Comparison of ENCODE assay signal across 22 mouse cellular contexts in the genomic region with DNA sequence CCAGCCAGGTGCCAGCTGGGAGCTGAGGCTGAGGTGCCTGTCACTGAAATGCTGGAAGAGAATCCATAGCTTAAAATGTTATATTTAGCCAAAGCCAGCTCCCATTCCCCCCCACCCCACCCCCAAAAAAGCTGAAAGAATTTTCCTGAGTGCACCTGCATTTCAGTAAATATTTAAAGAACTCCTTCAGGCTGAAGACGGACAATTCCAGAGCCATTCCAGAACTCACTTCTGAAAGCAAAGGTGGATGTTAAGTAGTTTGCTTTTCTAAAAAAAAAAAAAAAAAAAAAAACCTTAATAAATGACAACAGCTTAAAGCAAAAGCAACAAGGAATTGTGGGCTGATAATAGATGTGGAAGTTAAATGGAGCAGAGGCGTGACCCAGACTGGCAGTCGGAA. TPM values are rescaled to one million over a fixed set of nuclear protein-coding genes. Genes with fewer than 3 reads are reported as not detected.
DNase-seq lines count a peak whose midpoint lies in the region; ATAC-seq and TF ChIP-seq lines count a peak whose summit lies in the region.
"Had no signal": no experiment of that assay in that cellular context is flagged by ENCODE, and none has a peak within 500 bp of the region (broad histone marks: within the 10 kb centered on the region; RNA-seq: fewer than 3 reads in every experiment).

No protein-coding gene starts in this region.

- ATAC-seq in lung, embryonic 15.5 days (ENCODE audit: borderline replicate concordance, extremely low read depth, low FRiP score, low TSS enrichment), result peak; percentile 64
- peak; percentile 89 for ATAC-seq in lung, postnatal 0 days
- ATAC-seq: forebrain, embryonic 14.5 days; forebrain, embryonic 16.5 days had no signal

- no peak for DNase-seq in lung, adult 2 months
- DNase-seq in lung, postnatal 0 days (ENCODE audit: low spot score), result peak; percentile 85
- DNase-seq in lung, postnatal 14 days, result no peak
- DNase-seq: adrenal gland, adult 2 months; adrenal gland, postnatal 10 days; adrenal gland, postnatal 25 days; cerebellum, adult 11 months; cerebellum, adult 18-20 months; cerebellum, adult 8-10 months; cerebellum, adult 9-11 months; cerebellum, postnatal 14 days; cerebellum, postnatal 36 days; embryo, embryonic 11 days had no signal

- no peaks in the 10 kb centered on the region; the same call in 1 of the 2 replicates for H3K9me3 ChIP-seq in lung, embryonic 15.5 days
- H3K9me3 ChIP-seq in lung, postnatal 0 days (ENCODE audit: low read length), result no peaks in the 10 kb centered on the region
- H3K9me3 ChIP-seq: embryonic facial prominence, embryonic 13.5 days; embryonic facial prominence, embryonic 15.5 days; forebrain, embryonic 10.5 days; forebrain, embryonic 12.5 days had no signal

- peak overlapping the region; percentile 78 for H3K27ac ChIP-seq in lung, embryonic 15.5 days
- H3K27ac ChIP-seq in lung, postnatal 0 days (ENCODE audit: low read length), result peak overlapping the region; percentile 85
- H3K27ac ChIP-seq: embryonic facial prominence, embryonic 13.5 days; embryonic facial prominence, embryonic 15.5 days; forebrain, embryonic 10.5 days; forebrain, embryonic 12.5 days had no signal

- peaks cover 9% of the 10 kb centered on the region; the same call in 1 of the 2 replicates for H3K4me1 ChIP-seq in lung, embryonic 15.5 days
- no peaks in the 10 kb centered on the region for H3K4me1 ChIP-seq in lung, adult 2 months (ENCODE audit: control insufficient read depth, insufficient read depth, low read length)
- H3K4me1 ChIP-seq in lung, postnatal 0 days (ENCODE audit: insufficient read depth, low read depth, low read length), result no peaks in the 10 kb centered on the region

- H3K4me3 ChIP-seq in lung, embryonic 15.5 days, result no peak overlapping the region
- H3K4me3 ChIP-seq in lung, adult 2 months (replicated peaks; ENCODE audit: extremely low read depth, low read depth, low read length), result no peak overlapping the region
- H3K4me3 ChIP-seq in lung, postnatal 0 days (ENCODE audit: low read depth, low read length), result no peak overlapping the region
- H3K4me3 ChIP-seq: embryonic facial prominence, embryonic 13.5 days; embryonic facial prominence, embryonic 15.5 days; erythroblast, embryonic 14.5 days; forebrain, embryonic 10.5 days; forebrain, embryonic 12.5 days had no signal

- WGBS in lung, embryonic 15.5 days, result 44% methylated on average over 3 of the region's 3 CpGs
- WGBS in lung, adult 2 months, result 56% methylated on average over 3 of the region's 3 CpGs
- 53% methylated on average over 3 of the region's 3 CpGs for WGBS in lung, postnatal 0 days

- no peak for TF ChIP-seq POLR2A in lung, adult 2 months (IDR thresholded peaks at IDR 0.05; ENCODE audit: borderline replicate concordance, extremely low read depth, low read depth, low read length)

- H3K4me2 ChIP-seq in lung, embryonic 15.5 days, result no peak overlapping the region
- no peak overlapping the region for H3K4me2 ChIP-seq in lung, postnatal 0 days (replicated peaks; ENCODE audit: low read depth, low read length)
- H3K4me2 ChIP-seq: embryonic facial prominence, embryonic 13.5 days; embryonic facial prominence, embryonic 15.5 days; forebrain, embryonic 12.5 days had no signal

- TF ChIP-seq CTCF in lung, adult 2 months (IDR thresholded peaks at IDR 0.05; ENCODE audit: insufficient read depth, low read length), result no peak
- no peak for TF ChIP-seq CTCF in lung, postnatal 0 days (IDR thresholded peaks at IDR 0.05)

- H3K27me3 ChIP-seq in lung, embryonic 15.5 days, result no peaks in the 10 kb centered on the region
- no peaks in the 10 kb centered on the region for H3K27me3 ChIP-seq in lung, postnatal 0 days (replicated peaks; ENCODE audit: insufficient read depth, low read length)
- H3K27me3 ChIP-seq: embryonic facial prominence, embryonic 13.5 days; embryonic facial prominence, embryonic 15.5 days; forebrain, embryonic 12.5 days had no signal

- no peak overlapping the region for H3K9ac ChIP-seq in lung, embryonic 15.5 days
- H3K9ac ChIP-seq in lung, postnatal 0 days (replicated peaks; ENCODE audit: low read depth), result no peak overlapping the region
- H3K9ac ChIP-seq: embryonic facial prominence, embryonic 13.5 days; embryonic facial prominence, embryonic 15.5 days; forebrain, embryonic 12.5 days had no signal

- peak; percentile 84 for TF ChIP-seq EP300 in lung, postnatal 0 days (IDR thresholded peaks at IDR 0.05)

- no peaks in the 10 kb centered on the region for H3K36me3 ChIP-seq in lung, embryonic 15.5 days
- H3K36me3 ChIP-seq in lung, postnatal 0 days (ENCODE audit: insufficient read depth, low read length), result no peaks in the 10 kb centered on the region
- H3K36me3 ChIP-seq: embryonic facial prominence, embryonic 13.5 days; embryonic facial prominence, embryonic 15.5 days; forebrain, embryonic 10.5 days; forebrain, embryonic 12.5 days had no signal

RNA-seq across cellular contexts. Expression of a gene that starts 36.5 kb away (rescaled TPM):
- polyA plus RNA-seq in lung, embryonic 15.5 days (2015; fragmentation: Nextera tagmentation; extraction: Ambion mirVana), result not detected in 2 replicates
- 2.5 and 2.9 TPM in 2 replicates for polyA plus RNA-seq in lung, adult 2 months (2012; rRNA removed)
- polyA plus RNA-seq in lung, postnatal 0 days (2015; fragmentation: Nextera tagmentation; extraction: Ambion mirVana), result 0.76 and 1.2 TPM in 2 replicates
- polyA plus RNA-seq: adrenal gland, adult 2 months; C2C12; embryonic facial prominence, embryonic 13.5 days; erythroblast, embryonic 14.5 days; forebrain, embryonic 10.5 days; forebrain, embryonic 12.5 days; forebrain, embryonic 16.5 days had no signal

RNA-seq across cellular contexts. Expression of a gene that starts 55.4 kb away (rescaled TPM):
- polyA plus RNA-seq in lung, embryonic 15.5 days (2015; fragmentation: Nextera tagmentation; extraction: Ambion mirVana), result 332 and 360 TPM in 2 replicates
- 35.1 and 49.0 TPM in 2 replicates for polyA plus RNA-seq in lung, adult 2 months (2012; rRNA removed)
- 151 and 161 TPM in 2 replicates for polyA plus RNA-seq in lung, postnatal 0 days (2015; fragmentation: Nextera tagmentation; extraction: Ambion mirVana)
